Mouse (Mus musculus): Measurements from ENCODE around the gene Syt7. TPM values are rescaled to one million over a fixed set of nuclear protein-coding genes. Genes with fewer than 3 reads are reported as not detected.
A peak's percentile ranks its signal among the peaks of the same experiment; 100 is the strongest.

The Syt7 gene
- polyA plus RNA-seq, 1 experiment from 2014 or later = 3.0 TPM

DNA sequence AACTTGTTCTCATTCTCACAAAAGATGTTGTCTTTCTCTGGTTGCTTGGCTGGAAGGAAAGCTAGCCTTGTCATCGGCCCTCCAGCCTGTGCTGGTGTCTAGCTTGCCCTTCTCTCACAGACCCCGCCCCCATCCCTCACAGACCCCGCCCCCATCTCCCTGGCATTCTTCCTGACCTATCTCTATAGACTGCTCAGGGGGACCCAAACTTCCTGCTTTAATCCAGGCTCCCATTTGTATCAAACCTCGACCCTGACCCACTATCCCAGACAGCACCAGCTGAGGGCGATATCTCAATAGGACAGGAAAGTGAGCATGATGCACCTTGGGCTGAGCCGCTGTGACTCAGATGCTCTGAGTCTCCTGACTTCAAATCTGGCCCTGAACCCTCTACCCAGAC is 84.9 kb downstream of the Syt7 start:
- DNase-seq (ENCODE audit: low spot score, missing footprints) (no peak), ATAC-seq (ENCODE audit: low FRiP score) (peak; percentile 65)
- Histone ChIP-seq H3K36me3 (ENCODE audit: control insufficient read depth, insufficient read depth, low read length) (no peaks in the 10 kb centered on the region), H3K4me3 (ENCODE audit: low read depth, low read length) (no peak overlapping the region), H3K4me2 (no peak overlapping the region), H3K9me3 (ENCODE audit: control insufficient read depth, low read length) (no peaks in the 10 kb centered on the region), H3K27ac (ENCODE audit: low read depth, low read length) (no peak overlapping the region), H3K27me3 (ENCODE audit: control insufficient read depth, insufficient read depth, low read length) (no peaks in the 10 kb centered on the region), H3K9ac (ENCODE audit: low read length) (no peak overlapping the region), H3K4me1 (ENCODE audit: control insufficient read depth, insufficient read depth, low read length) (peaks cover 3% of the 10 kb centered on the region; the same call in 1 of the 2 replicates)
- 17% methylated on average over 6 of the region's 6 CpGs for WGBS

DNA sequence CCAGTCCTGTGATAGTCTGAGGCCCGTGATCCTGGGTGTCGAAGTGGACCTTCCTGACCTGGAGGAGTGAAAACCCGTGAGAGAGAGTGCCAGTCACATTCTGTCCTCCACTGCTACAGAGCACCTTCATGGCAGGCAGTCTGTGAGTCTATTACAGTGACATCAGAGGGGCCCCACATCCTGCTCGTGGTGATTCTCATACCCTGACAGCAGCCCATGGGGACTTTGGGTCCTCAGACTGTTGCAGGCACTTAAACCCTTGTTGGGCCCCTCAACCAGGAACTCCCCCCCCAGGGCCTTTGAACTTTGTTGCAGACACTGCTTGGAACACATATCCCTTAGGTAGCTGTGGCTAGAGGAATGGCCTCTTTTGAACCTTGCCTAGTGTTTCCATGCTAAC is 90.7 kb downstream of the Syt7 start:
- Histone ChIP-seq H3K4me2 (no peak overlapping the region), H3K27ac (ENCODE audit: low read depth, low read length) (no peak overlapping the region), H3K4me3 (ENCODE audit: low read depth, low read length) (no peak overlapping the region), H3K9ac (ENCODE audit: low read length) (no peak overlapping the region), H3K27me3 (ENCODE audit: control insufficient read depth, insufficient read depth, low read length) (no peaks in the 10 kb centered on the region), H3K4me1 (ENCODE audit: control insufficient read depth, insufficient read depth, low read length) (peaks cover 9% of the 10 kb centered on the region), H3K9me3 (ENCODE audit: control insufficient read depth, low read length) (no peaks in the 10 kb centered on the region), H3K36me3 (ENCODE audit: control insufficient read depth, insufficient read depth, low read length) (no peaks in the 10 kb centered on the region)
- DNase-seq (ENCODE audit: low spot score, missing footprints) = no peak
- ATAC-seq (ENCODE audit: low FRiP score) = no peak
- 71% methylated on average over 4 of the region's 4 CpGs for WGBS

DNA sequence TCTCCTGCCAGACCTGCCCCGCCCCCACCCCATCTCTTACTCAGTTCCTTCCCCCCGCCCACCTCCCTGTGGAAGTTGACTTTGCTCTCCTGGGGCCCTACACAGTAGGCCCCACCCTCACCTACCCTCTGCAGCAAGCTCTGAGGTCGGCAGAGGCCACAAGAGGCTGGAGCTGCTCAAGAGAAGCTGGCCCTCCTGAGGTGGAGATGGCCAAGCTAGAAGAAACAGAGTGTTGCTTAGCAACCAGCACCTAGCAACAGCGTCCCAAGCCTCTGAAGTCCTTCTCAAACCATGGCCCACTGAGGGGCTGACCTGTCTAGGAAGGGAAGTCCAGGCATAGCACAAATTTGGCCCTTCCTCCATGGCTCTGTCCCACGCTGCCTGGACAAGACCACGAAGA is 93.8 kb downstream of the Syt7 start, which contains the start of gene Ppp1r32:
Gene Ppp1r32 (minus strand): TSS at position 226 of the 400 bp plus-strand sequence.
- WGBS = 26% methylated on average over 6 of the region's 6 CpGs
- no peak within 1 kb of the TSS for H3K4me2 ChIP-seq
- ATAC-seq (ENCODE audit: low FRiP score) = peak; percentile 82

DNA sequence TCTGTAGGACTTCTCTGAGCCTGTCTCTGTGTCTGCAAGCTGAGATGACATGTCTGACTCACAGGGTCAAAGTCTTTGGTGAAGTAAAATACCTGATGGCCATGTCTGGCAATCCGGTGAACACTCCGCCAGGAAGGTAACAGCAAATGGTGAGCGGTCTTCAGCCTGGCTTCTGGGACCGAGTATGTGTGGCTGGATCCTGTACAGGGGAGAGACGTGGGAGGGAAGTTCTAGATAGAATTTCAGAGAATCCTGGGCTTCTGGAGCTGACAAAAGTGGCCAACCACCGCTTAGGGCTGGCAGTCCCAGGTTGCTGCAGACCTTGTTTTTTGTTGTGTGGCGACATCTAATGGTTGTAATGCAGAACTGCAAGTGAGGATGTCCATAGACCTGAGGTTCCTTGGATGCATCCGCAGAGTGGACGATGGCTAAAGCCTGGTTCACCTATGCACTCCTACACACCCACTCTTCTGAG is 97.4 kb downstream of the Syt7 start:
- Histone ChIP-seq H3K9me3 (ENCODE audit: control insufficient read depth, low read length) (no peaks in the 10 kb centered on the region), H3K27me3 (ENCODE audit: control insufficient read depth, insufficient read depth, low read length) (no peaks in the 10 kb centered on the region), H3K4me2 (no peak overlapping the region), H3K9ac (ENCODE audit: low read length) (no peak overlapping the region), H3K36me3 (ENCODE audit: control insufficient read depth, insufficient read depth, low read length) (no peaks in the 10 kb centered on the region), H3K27ac (ENCODE audit: low read depth, low read length) (no peak overlapping the region), H3K4me3 (ENCODE audit: low read depth, low read length) (no peak overlapping the region), H3K4me1 (ENCODE audit: control insufficient read depth, insufficient read depth, low read length) (peaks cover 9% of the 10 kb centered on the region)
- WGBS = 25% methylated on average over 9 of the region's 9 CpGs
- peak; percentile 78 for ATAC-seq (ENCODE audit: low FRiP score)
- peak; percentile 92 for DNase-seq (ENCODE audit: low spot score, missing footprints)

More for the DNA sequence above, 93.8 kb downstream of the Syt7 start, which contains the start of gene Ppp1r32:
- H3K36me3 ChIP-seq (ENCODE audit: control insufficient read depth, insufficient read depth, low read length) = no peaks in the 10 kb centered on the region
- DNase-seq (ENCODE audit: low spot score, missing footprints) = peak; percentile 94
- no peaks in the 10 kb centered on the region for H3K27me3 ChIP-seq (ENCODE audit: control insufficient read depth, insufficient read depth, low read length)
- H3K27ac ChIP-seq (ENCODE audit: low read depth, low read length) = no peak within 1 kb of the TSS
- no peaks in the 10 kb centered on the region for H3K9me3 ChIP-seq (ENCODE audit: control insufficient read depth, low read length)
- no peak within 1 kb of the TSS for H3K4me3 ChIP-seq (ENCODE audit: low read depth, low read length)
- no peak within 1 kb of the TSS for H3K9ac ChIP-seq (ENCODE audit: low read length)
- H3K4me1 ChIP-seq (ENCODE audit: control insufficient read depth, insufficient read depth, low read length) = peaks cover 9% of the 10 kb centered on the region

DNA sequence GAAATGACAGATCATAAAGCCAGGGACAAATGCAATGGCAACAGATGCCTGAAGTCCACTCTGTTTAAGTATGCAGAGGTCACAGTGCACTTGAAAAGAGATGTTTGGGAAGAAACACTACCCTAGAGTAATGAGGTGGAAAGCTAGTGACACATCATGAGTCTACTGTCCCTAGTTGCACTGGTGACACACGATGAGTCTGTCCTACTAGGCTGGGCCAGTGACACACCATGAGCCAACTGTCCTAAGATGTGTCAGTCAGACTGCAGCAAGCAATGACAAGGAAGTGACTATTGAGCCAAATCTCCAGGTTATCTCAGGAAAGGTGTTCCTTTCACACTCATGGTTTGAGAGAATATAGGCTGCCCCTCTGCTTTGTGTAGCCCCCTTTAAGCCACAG is 106.8 kb downstream of the Syt7 start:
- Histone ChIP-seq H3K27me3 (ENCODE audit: control insufficient read depth, insufficient read depth, low read length) (no peaks in the 10 kb centered on the region), H3K9ac (ENCODE audit: low read length) (no peak overlapping the region), H3K9me3 (ENCODE audit: control insufficient read depth, low read length) (no peaks in the 10 kb centered on the region), H3K4me1 (ENCODE audit: control insufficient read depth, insufficient read depth, low read length) (0 out of 2 replicates have a peak, but pooled peaks cover 2% of the 10 kb centered on the region), H3K36me3 (ENCODE audit: control insufficient read depth, insufficient read depth, low read length) (no peaks in the 10 kb centered on the region), H3K4me3 (ENCODE audit: low read depth, low read length) (no peak overlapping the region), H3K27ac (ENCODE audit: low read depth, low read length) (no peak overlapping the region), H3K4me2 (no peak overlapping the region)
- DNase-seq (ENCODE audit: low spot score, missing footprints) = no peak
- no peak for ATAC-seq (ENCODE audit: low FRiP score)
- WGBS = 89% methylated on average over 1 of the region's 1 CpGs

DNA sequence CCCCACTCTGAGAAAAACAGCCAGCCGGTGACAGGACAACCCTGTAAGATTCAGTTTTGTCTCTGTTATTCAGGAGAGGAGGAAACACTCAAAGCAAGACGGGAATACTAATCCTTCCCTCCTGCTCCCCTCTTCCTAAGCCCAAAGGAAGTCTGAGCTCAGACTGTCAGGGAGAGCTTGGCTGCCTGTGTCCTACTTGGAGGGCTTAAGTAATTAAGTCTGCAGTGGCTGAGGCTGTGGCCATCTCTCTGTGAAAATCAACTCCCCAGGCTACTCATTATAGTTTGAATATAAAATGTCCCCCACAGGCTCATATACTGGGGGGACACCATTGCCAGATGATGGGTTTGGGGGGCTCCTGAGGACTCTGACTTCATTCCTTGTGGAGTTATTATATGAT is 108.1 kb downstream of the Syt7 start:
- H3K9me3 ChIP-seq (ENCODE audit: control insufficient read depth, low read length) = no peaks in the 10 kb centered on the region
- 0 out of 2 replicates have a peak, but pooled peaks cover 2% of the 10 kb centered on the region for H3K4me1 ChIP-seq (ENCODE audit: control insufficient read depth, insufficient read depth, low read length)
- H3K4me2 ChIP-seq = no peak overlapping the region
- no peak overlapping the region for H3K27ac ChIP-seq (ENCODE audit: low read depth, low read length)
- no peak overlapping the region for H3K4me3 ChIP-seq (ENCODE audit: low read depth, low read length)
- DNase-seq (ENCODE audit: low spot score, missing footprints) = no peak
- peaks cover 2% of the 10 kb centered on the region; the same call in 1 of the 2 replicates for H3K36me3 ChIP-seq (ENCODE audit: control insufficient read depth, insufficient read depth, low read length)
- H3K9ac ChIP-seq (ENCODE audit: low read length) = no peak overlapping the region
- H3K27me3 ChIP-seq (ENCODE audit: control insufficient read depth, insufficient read depth, low read length) = no peaks in the 10 kb centered on the region
- 51% methylated on average over 2 of the region's 2 CpGs for WGBS
- ATAC-seq (ENCODE audit: low FRiP score) = no peak

DNA sequence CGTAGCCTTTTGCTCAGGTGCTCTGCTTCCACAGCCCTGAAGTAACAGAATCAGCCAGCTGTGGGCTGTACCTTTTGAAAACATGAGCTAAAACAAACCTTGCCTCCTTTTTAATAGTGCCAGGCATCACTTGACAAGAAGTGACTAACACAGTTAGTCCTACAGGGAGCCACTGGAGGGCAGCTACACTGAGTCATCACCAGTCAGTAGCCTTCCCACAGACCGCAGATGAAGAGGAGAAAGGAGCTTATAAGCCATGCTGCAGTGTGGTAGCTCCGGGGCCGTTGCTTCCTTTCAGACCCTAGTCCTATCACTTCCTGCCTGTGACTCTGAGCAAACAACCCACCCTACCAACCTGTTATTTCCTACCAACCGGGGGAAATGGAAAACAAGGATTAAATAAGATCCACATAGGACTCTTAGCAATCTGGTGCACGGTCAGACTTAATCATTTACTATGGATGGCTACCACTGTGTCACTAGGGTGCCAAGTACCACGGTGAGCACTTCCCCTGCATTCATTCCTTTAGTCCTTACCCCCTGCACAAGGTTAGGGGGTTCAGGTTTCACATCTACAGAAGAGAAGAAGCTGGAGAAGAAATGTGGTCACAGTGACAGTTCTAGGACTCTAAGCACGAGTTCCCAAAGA is 108.7 kb downstream of the Syt7 start:
- Histone ChIP-seq H3K36me3 (ENCODE audit: control insufficient read depth, insufficient read depth, low read length) (peaks cover 4% of the 10 kb centered on the region; the same call in 1 of the 2 replicates), H3K4me3 (ENCODE audit: low read depth, low read length) (no peak overlapping the region), H3K27me3 (ENCODE audit: control insufficient read depth, insufficient read depth, low read length) (no peaks in the 10 kb centered on the region), H3K27ac (ENCODE audit: low read depth, low read length) (no peak overlapping the region), H3K4me1 (ENCODE audit: control insufficient read depth, insufficient read depth, low read length) (0 out of 2 replicates have a peak, but pooled peaks cover 2% of the 10 kb centered on the region), H3K9me3 (ENCODE audit: control insufficient read depth, low read length) (no peaks in the 10 kb centered on the region), H3K4me2 (no peak overlapping the region), H3K9ac (ENCODE audit: low read length) (no peak overlapping the region)
- no peak for DNase-seq (ENCODE audit: low spot score, missing footprints)
- ATAC-seq (ENCODE audit: low FRiP score) = no peak
- 59% methylated on average over 8 of the region's 8 CpGs for WGBS

DNA sequence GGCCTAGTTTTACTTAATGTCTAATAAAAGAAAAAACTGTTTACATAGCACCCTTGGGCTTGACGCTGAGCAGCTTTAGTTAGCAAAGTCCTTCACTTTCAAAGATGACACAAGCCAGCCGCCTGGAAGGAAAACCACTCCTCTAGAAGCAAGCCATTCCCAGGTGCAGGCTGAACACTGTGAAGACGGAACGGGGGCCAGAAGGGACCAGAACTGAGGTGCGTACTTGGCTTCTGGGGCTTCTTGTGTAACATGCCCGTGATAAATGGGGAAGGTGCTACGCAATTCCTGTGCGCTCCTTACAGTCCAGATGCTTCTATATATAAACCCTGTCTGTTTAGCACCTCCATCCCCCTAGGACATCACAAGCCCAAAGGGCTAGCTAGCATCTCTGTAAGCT is 111.7 kb downstream of the Syt7 start:
- H3K4me1 ChIP-seq (ENCODE audit: control insufficient read depth, insufficient read depth, low read length) = 0 out of 2 replicates have a peak, but pooled peaks cover 2% of the 10 kb centered on the region
- H3K9ac ChIP-seq (ENCODE audit: low read length) = no peak overlapping the region
- 92% methylated on average over 8 of the region's 8 CpGs for WGBS
- no peaks in the 10 kb centered on the region for H3K9me3 ChIP-seq (ENCODE audit: control insufficient read depth, low read length)
- ATAC-seq (ENCODE audit: low FRiP score) (no peak), DNase-seq (ENCODE audit: low spot score, missing footprints) (no peak)
- H3K4me3 ChIP-seq (ENCODE audit: low read depth, low read length) = no peak overlapping the region
- no peak overlapping the region for H3K27ac ChIP-seq (ENCODE audit: low read depth, low read length)
- H3K36me3 ChIP-seq (ENCODE audit: control insufficient read depth, insufficient read depth, low read length) = peaks cover 4% of the 10 kb centered on the region; the same call in 1 of the 2 replicates
- H3K27me3 ChIP-seq (ENCODE audit: control insufficient read depth, insufficient read depth, low read length) = no peaks in the 10 kb centered on the region
- H3K4me2 ChIP-seq = no peak overlapping the region

DNA sequence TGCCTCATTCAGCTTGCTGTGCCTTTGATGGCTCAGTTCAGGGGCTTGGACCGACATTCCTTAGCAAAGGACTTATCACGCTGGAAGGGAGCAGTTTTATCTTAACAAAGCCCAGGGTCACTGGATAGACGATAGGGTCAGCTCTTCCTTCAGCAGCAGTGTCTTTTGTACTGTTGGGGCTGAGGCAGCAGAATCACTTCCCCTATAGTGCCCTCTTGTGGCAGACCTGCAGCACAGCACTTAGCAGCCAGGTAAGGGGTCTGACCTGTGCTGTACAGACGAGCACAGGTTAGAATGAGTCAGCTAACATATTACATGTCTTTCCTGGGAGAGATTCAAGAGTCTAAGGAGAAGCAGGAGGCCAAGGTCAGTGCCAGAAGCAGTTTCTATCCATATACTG is 113.7 kb downstream of the Syt7 start:
- Histone ChIP-seq H3K4me1 (ENCODE audit: control insufficient read depth, insufficient read depth, low read length) (no peaks in the 10 kb centered on the region), H3K9ac (ENCODE audit: low read length) (no peak overlapping the region), H3K4me2 (no peak overlapping the region), H3K27me3 (ENCODE audit: control insufficient read depth, insufficient read depth, low read length) (no peaks in the 10 kb centered on the region), H3K4me3 (ENCODE audit: low read depth, low read length) (no peak overlapping the region), H3K27ac (ENCODE audit: low read depth, low read length) (no peak overlapping the region), H3K36me3 (ENCODE audit: control insufficient read depth, insufficient read depth, low read length) (peaks cover 6% of the 10 kb centered on the region), H3K9me3 (ENCODE audit: control insufficient read depth, low read length) (no peaks in the 10 kb centered on the region)
- WGBS = 3% methylated on average over 4 of the region's 4 CpGs
- peak; percentile 78; the same call in 1 of the 2 replicates for ATAC-seq (ENCODE audit: low FRiP score)
- peak; percentile 97 for DNase-seq (ENCODE audit: low spot score, missing footprints)

All from midbrain, embryonic 11.5 days (tissue).